Mouse (Mus musculus): ENCODE results near the gene Fosl2.

DNA sequence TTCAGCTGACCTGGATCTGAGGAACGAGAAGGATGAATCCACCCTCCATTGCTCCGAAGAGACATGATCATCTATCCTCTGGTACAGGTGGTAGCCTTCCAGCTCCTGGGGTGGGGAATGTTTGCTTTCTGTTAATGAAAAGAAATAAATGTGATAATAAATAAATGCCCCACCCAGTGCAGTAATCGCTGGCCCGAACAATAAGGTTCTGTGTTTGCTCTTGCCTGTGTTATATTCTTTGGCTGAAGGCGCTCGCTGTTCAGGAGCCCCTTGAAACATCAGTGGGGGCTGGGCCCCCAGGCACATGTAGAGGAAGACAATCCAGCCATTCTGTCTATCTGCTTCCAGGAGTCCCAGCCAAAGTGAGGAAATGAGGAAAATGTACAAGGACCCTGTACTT, 10.6 kb upstream of the Fosl2 start:
- no peak for TF ChIP-seq CTCF (conservative IDR thresholded peaks at IDR 0.05; ENCODE audit: low read length)
- TF ChIP-seq NANOG (IDR thresholded peaks at IDR 0.05; ENCODE audit: borderline replicate concordance, low read length): no peak

Measured in E14TG2a.4 (cell line).